Mouse (Mus musculus): ENCODE measurements around the gene Golm1.
"Not testable (repeated sequence)": the region's sequence is repeated elsewhere in the genome, so short reads cannot be mapped to it uniquely, and the experiment has no call there.

The Golm1 gene

DNA sequence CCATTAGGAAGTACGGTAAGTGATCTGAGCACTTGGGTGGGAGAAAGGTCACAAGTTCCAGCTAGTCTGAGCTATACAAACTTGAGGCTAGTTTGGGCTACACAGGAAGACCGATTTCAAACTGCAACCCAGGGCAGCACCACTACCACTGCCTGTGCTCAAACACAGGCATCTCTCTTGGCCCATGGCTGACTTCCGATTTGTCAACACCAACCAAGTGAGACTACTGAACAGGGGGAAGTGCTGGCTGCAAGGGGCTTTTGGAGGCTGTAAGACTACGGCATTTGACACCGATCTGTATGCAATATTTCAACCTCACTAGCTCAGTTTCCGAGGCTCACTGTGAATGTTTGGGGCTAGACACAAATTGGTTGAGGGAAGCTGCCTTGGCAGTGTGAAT is 28.1 kb downstream of the Golm1 start:
- DNase-seq (ENCODE audit: low spot score in 2 of 2): no peak

DNA sequence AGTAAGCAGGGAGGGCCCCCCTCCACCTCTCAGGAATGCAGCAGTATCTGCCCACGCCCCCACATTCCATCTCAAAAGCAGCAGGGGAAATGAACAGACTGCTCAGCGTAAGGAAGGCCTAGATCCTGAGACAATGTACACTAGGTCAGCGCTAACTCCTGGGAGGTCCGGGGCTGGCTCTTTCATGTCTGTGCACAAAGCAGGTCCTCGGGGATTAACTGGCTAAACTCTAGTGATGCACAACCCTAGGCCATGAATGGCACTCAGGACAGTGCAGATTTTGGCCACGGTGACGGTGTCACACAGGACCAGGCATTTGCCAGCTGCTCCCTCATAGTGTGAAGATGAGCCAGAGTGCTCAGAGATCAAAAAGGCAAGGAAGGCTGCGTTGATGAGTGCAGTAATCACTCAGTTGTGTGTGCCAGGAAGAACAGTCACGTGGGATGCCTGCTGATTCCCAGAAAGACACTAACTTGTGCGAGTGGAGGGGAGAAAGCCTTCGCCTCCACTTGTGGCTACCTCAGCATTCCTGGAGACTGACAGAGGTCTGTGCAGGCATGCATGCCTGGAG is 28.9 kb downstream of the Golm1 start:
- no peak for DNase-seq (ENCODE audit: low spot score in 2 of 2)

DNA sequence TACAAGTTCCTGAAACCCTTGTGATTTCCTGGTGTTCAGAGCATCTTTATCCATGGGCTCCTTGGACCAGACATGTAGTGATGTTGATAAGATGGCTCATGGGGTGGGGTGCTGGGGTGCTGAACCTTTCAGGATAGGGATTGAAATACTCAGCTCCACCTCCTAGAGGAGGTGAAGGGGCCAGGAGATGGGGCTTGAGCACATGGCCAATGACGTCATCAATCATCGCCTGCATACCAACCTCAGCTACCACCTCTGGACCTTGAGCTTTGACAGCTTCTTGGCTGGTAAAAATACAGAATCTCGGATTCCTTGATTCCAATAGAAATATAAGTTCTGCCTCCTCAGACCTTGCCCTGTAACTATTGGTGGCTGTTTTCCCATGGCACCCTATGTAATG is 30.1 kb downstream of the Golm1 start:
- DNase-seq (ENCODE audit: low spot score in 2 of 2): no peak

DNA sequence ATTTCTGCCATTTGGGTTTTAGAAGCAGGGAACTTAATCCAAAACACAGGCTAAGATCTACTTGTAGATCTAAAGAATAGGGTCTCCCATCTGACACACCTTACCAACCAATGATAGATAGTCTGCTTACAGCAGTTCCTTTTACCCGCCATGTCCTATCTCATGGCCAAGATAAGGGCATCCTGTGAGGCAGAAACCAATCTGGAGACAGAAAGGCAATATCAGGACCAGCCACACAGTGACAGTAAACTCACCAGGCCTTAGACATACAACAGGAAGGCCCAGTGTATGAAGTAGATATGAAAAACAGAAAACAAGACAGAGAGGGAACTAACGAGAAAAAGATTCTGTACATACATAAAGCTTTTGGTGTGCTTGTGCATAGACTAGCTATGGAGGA is 32.8 kb downstream of the Golm1 start:
- DNase-seq (ENCODE audit: low spot score in 2 of 2): no peak

DNA sequence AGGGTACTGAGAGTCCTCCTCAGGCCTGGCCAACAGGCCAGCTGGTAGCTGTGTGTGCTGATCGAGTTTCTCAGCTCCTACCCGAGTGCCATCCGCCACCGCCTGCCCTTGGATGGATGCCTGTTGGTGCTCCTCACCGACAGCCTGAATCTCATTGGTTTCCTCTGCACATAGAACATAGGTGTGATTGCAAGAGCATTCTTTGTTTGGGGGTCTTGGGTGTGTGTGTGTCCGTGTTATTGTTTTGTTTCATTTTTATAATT is 35.5 kb downstream of the Golm1 start:
- DNase-seq (ENCODE audit: low spot score in 2 of 2): no peak

DNA sequence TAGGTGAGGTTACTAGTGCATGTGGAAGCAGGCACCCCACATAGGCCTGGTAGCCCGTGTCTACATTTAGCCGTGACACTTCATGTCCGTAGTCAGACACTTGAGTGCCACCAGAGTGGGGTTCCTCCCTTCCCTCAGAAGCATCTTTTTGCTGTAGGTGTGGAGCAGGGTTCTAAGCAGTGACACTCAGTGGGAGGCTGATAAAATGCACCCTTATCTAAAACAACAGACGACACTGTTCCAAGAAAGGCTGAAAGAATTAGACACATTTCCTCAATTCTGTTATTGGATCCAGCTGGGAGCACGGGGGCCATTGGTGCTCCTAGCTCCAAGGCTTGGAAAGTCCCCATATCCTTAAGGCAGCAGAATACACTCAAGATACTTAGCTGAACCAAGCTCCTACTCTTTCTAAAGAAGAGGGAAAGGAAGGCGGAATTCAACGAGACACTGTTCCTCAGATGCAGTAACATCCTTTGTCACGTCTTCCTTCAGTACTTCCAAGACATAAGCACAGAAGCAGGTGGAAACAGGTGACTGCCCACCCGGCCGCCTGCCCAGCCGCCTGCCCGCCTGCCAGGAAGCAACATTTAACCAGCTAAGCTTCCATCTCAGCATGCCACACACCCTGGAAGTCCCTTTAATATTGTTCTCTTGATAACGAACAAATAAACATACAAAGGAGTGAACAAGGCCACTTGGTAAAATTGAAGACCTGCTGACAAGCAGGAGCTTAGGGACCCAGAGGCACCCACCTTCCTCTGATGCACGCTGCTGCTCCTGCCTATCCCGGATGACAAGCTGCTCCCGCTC is 36.0 kb downstream of the Golm1 start:
- DNase-seq (ENCODE audit: low spot score in 2 of 2): no peak

DNA sequence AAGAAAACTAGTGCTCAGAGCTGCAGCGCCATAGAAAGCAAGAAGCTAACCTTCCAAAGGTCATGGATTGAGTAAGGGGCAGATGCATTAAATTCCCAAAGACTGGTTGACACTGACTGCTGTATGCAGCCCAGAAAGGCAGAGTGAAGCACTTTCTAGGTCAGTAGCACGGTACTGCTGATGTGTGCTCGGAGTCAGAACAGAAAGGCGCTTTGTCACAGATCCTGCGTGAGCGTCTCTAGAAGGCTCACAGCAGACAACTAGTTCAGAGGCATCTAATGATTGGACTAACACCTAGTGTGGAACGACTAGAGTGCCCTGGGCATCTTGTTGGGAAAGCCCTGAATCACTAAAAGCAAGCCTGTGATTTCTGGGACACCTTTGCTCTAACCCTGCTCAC is 37.8 kb downstream of the Golm1 start:
- DNase-seq (ENCODE audit: low spot score in 2 of 2): no peak

DNA sequence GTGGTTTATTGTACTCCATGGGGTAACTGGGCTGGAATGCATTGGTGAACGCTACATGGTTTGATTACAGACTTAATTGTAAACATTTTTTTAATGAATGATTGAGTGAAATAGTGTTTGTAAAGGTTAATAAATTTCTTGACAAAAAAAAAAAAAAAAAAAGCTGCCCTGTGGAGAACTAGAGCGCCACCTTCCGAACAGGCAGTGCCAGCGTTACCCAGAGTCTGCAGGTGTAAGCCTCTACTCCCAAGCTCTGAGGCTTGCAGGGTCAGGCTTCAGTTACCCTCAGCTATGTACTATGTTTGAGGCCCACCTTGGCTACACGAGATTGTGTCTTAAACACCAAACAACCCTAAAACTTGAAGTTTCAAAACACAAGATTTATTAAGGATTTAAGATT is 41.0 kb downstream of the Golm1 start:
- no peak for DNase-seq (ENCODE audit: low spot score in 2 of 2)

DNA sequence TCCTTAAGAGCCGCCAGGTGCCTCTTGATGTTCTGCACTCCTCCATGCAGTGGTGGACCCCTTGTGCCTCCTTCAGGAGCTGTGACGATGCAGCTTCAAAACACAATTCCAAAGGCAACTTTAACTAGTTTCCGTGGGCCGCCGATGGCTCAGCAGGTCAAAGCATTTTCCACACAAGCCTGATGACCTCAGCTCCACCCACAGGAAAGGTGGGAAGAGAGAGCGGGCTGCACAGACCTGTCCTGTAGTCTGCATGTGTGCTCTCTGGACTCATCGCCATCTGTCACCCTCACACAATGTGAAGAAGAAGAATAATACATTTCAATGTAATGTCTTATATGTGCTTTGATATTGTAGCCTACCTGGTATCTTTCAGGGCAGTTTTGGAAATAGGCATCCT is 48.9 kb downstream of the Golm1 start:
- no peak for DNase-seq (ENCODE audit: low spot score in 2 of 2)

DNA sequence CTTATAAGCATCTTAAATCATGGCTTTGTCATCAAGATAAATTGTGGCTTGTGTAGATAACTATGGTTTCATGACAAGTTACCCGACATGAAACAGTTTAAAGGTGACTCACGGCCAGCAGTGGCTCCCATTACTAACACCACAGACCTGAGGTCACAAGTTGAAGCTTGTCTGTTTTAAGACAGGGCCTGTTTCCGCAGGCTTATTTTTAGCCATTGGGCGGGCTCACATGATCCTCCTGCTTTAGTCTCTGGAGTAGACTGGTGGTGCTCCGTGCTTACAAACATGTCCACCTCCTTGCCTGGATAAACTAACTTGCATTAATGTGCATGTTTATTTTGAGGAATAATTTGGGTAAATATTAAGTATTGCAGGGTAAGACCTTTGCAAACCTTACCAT is 50.7 kb downstream of the Golm1 start:
- DNase-seq (ENCODE audit: low spot score in 2 of 2): no peak

DNA sequence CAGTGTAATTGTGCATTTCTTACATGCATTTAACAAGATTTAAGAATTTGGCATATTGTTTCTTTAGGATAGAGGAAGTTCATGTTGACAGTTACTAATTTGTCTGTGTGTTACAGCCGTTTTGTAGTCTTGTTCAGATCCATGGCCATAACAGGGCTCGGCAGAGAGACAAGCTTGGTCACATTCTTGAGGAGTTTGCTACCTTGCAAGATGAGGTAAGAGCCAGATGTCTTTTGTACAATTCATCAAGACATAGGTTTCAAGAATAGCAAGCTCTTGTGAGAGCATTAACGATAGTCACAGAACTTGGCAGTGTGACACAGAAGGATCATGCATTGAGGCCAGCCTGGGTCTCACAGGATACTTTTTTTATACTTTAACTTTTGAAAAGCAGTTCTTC is 51.2 kb downstream of the Golm1 start:
- DNase-seq (ENCODE audit: low spot score in 2 of 2): no peak

DNA sequence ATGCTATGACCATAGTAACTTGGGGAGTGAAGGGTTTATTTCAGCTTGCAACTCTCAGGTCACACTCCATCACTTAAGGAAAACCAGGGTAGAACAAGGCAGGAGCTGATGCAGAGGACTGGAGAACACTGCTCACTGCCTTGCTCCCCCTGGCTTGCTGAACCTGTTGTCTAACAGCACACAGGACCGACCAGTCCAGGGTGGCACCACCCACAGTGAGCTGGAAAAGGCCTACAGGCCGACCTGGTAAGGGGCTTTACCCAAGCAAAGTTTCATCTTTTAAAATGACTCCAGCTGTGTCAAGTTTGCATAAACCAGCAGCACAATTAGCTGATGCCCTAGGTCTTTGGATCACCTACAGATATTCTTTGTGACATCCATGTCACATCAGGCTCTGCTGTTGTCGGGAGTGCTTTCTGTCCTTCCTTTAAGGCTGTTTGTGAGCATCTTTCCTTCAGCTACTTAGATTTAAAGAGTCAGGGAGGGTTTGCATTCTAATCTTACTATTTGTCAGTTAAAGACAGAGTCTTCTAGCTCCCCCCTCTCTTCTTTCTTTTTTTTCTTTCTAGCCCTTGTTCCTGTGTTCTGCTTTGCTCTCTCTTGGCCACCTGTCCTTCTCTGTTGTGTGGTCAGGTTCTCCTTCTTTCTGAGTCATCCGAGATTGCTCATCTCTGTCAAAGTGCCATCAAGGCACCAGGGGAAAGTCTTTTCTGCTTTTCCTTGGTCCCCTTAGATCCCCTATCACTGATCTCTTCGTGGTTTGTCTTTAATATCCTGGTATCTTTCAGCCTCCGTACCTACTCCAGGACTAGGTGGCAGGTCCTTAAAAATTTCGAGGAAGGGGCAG is 53.7 kb downstream of the Golm1 start:
- no peak for DNase-seq (ENCODE audit: low spot score in 2 of 2)

DNA sequence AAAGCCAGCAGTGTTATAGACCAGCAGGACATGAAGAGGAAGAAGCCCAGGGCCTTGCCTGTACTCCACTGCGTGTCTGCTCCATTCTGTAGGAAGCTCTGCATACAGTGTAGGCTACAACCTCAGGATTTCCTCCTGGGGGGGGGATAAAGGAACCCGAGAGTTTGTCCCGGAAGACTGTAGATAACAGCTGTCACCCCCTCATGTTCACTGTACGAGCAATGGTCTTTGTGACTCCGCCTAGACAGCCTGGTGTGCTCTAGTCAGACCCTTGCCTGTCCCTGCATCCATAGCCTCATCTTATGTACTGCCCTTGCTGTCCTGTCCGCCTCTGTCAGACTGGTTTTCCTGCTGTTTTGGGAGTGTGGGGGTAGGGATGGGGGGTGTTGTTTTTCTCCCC is 57.1 kb downstream of the Golm1 start:
- DNase-seq (ENCODE audit: low spot score in 2 of 2): no peak

DNA sequence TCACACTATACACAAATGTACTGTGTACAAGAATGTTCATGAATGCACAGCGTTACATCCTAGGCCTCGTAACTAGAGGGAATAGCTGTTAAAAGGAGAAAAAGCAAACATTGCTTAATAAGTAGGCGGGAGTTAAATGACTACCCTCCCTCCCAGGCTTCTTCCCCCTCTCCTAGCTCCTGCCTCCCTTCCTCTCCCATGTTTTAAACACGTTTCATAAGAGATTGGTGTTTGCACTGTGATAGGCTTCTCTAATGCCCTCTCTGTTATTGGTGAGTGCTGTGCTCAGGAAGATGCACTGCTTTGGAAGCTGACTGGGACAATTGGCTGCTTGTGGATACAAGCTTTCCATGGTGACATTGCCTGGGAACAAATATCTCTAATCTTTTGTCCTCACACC is 60.1 kb downstream of the Golm1 start:
- no peak for DNase-seq (ENCODE audit: low spot score in 2 of 2)

DNA sequence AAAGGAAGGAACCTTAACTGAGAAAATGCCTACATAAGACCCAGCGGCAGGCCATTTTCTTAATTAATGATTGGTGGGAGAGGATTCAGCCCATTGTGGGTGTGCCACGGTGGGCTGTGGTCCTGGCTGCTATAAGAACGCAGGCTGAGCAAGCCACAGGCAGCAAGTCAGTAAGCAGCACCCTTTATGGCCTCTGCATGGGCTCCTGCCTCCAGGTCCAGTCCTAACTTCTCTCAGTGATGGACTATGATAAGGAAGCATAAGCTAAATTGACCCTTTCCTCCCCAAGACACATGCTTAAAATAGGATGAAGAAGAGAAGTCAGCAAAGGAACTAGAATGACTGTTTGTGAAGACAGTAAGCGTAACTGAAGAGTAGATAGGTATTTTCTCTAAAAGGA is 60.5 kb downstream of the Golm1 start:
- no peak for DNase-seq (ENCODE audit: low spot score in 2 of 2)

DNA sequence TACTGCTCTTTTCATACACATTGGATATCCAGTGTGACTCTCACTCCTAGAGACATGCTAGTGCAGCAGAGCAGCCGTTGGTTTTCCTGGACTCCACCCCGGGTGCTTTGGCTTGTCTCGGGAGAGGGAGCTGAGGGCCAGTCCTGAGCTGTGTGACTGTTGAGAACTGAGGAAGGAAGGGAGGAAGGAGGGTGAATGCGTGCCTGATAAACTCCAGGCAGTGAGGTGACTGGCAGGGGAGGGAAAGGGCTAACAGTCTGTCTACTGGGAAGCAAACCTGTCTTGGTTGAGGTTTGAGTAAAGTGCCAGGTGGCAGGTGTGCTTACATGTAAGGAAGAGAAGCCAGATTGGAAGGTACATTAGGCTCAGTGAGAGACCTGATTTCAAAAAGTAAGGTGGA is 61.7 kb downstream of the Golm1 start:
- DNase-seq (ENCODE audit: low spot score in 2 of 2): no peak

DNA sequence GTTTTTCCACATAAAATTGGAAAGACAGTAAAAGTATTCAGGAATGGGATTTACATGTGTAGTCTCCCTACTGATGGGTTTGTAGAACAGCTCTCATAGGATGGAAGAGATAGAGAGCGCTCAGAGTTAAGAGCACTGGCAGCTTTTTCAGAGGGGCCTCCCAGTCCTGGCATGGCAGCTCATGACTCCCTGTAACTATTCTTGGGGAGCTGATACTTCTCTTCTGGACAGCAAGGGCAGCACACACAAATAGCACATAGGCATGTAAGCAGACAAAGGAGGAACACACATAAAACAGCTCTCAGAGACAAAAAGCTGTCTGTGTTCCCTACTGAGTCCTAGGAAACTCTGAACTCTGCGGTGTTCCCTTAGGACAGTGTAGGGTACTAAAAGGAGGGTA is 65.2 kb downstream of the Golm1 start:
- DNase-seq (ENCODE audit: low spot score in 2 of 2): no peak

DNA sequence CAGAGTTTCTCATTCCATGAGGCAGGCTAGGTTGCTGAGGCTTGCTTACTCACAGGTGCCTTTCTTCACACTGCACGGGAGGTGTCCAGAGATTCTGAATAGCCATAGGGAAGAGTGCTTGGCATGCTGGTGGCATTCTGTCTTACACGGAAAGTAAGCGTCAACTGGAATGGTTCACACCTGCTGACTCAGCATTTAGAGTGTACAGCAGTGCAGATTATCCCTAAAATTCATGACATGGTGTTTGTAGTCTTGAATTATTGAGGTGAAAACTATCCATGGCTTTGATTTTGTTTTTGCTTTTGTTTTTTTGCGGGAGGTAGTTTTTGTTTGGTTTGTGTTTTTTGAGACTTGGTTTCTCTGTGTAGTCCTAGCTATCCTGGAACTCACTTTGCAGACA is 65.7 kb downstream of the Golm1 start:
- DNase-seq (ENCODE audit: low spot score in 2 of 2): no peak

DNA sequence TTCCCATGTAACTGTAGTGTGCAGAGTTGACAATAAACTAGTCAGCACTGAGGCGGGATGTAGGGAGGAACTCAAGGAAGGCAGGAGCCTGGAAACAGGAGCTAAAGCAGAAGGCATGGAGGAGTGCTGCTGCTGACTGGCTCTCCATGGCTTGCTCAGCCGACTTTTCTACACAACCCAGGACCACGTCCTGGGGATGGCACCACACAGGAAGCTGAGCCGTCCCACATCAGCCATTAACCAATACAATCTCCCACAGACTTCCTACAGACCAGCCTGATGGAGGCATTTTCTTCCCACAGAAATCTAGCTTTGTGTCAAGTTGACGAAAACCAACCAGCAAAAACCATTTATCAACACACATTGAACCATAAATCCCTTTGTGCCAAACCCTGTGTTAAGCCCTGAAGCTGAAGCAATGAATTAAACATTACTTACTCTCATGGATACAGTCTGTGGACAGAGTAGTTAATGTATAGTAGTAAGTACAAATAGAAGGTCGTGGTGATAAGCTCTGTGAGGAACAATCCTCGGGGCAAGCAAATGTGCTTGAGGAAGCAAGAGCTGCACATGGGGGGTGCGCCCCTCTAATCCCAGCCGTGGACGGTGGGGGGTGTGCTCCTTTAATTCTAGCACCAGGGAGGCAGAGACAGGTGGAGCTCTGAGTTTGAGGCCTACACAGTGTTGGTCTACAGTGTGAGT is 70.2 kb downstream of the Golm1 start:
- no peak for DNase-seq (ENCODE audit: low spot score in 2 of 2)

DNA sequence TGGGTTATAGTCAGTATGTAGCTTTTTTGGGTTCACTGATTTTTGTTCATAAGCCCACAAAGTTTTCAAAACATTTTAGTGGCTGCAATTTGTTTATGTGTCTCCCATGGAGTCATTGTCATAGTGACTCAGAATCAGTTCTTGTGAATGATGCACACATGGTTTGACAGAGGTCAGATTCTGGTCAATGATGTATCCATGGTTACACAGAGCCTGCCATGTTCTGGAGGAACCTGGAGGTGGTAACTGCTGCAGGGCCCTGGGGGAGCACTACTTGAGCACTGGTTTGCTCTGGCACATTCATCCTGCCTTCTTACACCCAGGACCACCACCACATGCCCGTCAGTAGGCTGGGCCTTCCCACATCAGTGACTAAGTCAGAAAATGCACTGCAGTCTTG is 71.1 kb downstream of the Golm1 start:
- no peak for DNase-seq (ENCODE audit: low spot score in 2 of 2)

DNA sequence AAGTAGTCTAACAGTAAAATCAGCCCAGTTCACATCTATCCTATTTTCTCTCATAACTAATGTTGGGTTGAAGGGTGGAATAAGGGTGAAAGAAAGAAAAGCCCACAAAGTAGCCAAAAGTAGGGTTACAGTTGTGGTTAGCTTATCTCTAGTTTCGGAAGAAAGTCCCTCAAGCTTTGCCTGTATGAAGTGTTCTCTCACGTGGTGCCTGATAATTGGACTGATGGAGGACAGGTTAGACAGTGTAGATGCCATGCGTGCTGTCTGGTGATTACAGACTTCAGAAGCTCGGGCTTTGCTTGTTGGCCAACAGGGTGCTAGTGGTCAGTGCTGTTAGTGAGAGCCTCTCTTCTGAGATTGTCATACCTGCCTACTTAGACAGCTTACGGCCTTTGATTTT is 72.5 kb downstream of the Golm1 start:
- no peak for DNase-seq (ENCODE audit: low spot score in 2 of 2)

DNA sequence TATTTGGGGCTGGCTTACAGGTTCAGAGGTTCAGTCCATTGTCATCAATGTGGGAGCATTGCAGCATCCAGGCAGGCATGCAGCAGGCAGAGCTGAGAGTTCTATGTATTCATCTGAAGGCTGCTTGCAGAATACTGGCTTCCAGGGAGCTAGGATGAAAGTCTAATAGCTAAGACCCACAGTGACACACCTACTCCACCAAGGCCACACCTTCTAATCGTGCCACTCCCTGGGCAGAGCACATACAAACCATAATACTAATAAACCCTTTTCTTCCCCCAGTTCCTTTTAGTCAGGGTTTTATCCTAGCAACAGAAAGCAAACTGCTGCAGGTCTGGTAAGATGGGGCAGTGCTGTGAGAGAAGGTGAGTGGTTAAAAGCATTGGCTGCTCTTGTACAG is 83.0 kb downstream of the Golm1 start:
- DNase-seq (ENCODE audit: low spot score in 2 of 2): no peak

DNA sequence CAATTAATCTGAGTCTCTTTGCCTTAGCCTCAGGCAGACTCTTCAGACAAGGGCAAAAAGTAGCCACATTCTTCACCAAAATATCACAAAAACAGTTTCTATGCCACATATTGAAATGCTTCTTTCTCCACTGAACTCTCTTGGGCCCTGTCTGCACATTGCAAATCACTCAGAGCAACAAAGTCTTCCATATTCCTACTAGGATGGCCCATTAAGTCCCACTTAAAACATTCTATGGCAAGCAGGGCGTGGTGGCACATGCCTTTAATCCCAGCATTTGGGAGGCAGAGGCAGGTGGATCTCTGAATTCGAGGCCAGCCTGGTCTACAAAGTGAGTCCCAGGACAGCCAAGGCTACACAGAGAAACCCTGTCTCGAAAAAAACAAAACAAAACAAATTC is 83.6 kb downstream of the Golm1 start:
- DNase-seq (ENCODE audit: low spot score in 2 of 2): not testable (repeated sequence)
